Mouse (Mus musculus) heart, postnatal 0 days (tissue): ENCODE results near the gene Agap3.

Experiments
- CTCF ChIP-seq: IDR thresholded peaks from 2 replicates; pipeline ENCODE4 v1.5.1; 2016; ENCODE audit warnings: antibody characterized with exemption, control low read depth, low read depth
- EP300 ChIP-seq: IDR thresholded peaks from 2 replicates; pipeline ENCODE4 v1.6.1; 2016; ENCODE audit warnings: antibody characterized with exemption, low read depth

- TF ChIP-seq EP300, result no peak
- TF ChIP-seq CTCF, result no peak
These were observed 71.8 kb downstream of the Agap3 start for GRCm38 (mm10) chr5:24523806-24524205.
